Mouse (Mus musculus): ENCODE results near the gene Pde4c. TPM values are rescaled to one million over a fixed set of nuclear protein-coding genes. Genes with fewer than 3 reads are reported as not detected.

The Pde4c gene
- polyA plus RNA-seq, 2 experiments: 0.74 to 1.6 TPM

DNA sequence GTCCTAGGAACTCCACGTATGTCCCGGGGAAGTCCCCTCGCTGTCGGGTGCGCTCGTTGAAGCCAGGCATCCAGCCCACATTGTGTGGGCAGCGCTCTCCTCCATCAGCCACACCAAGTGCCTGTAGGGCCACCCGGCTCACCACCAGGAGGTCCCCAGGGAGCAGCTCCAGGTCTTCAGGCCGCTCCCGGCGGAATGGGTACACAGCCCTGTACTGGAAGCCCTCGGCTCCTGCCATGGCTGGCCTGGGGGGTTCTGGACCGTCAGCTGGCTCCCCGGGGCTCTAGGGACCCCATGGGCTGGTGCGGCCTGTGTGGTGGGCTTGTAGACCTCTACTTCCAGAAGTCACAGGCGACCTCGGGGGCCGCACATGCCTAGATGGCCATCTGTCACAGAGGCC is 51.2 kb downstream of the Pde4c start:
- Histone ChIP-seq H3K27ac (no peak overlapping the region), H3K9ac (replicated peaks) (no peak overlapping the region), H3K4me1 (replicated peaks; ENCODE audit: control insufficient read depth in 2 of 2, insufficient read depth in 2 of 2, low read length in 1 of 2) (peaks cover 14 to 16% of the 10 kb centered on the region in 2 experiments), H3K27me3 (ENCODE audit: control insufficient read depth, insufficient read depth, low read length) (no peaks in the 10 kb centered on the region), H3K4me2 (ENCODE audit: low read depth) (0 out of 2 replicates have a peak overlapping the region, but pooled peaks have one; percentile 92), H3K9me3 (ENCODE audit: control insufficient read depth, low read length) (no peaks in the 10 kb centered on the region), H3K36me3 (replicated peaks; ENCODE audit: control insufficient read depth, insufficient read depth, low read depth) (peaks cover 3% of the 10 kb centered on the region), H3K4me3 (ENCODE audit: insufficient read depth in 1 of 2, low read depth in 2 of 2, low read length in 2 of 2) (no peak overlapping the region)
- ATAC-seq (ENCODE audit: insufficient read depth) (no peak), DNase-seq (ENCODE audit: low read depth in 3 of 3, low spot score in 3 of 3) (no peak)
- TF ChIP-seq CTCF (IDR thresholded peaks at IDR 0.05; ENCODE audit: low read depth) (0 out of 2 replicates have a peak, but pooled peaks have one; percentile 6), EP300 (IDR thresholded peaks at IDR 0.05; ENCODE audit: low read depth) (no peak)
- 83% methylated on average over 18 of the region's 18 CpGs for WGBS (ENCODE audit: insufficient replicate concordance)

DNA sequence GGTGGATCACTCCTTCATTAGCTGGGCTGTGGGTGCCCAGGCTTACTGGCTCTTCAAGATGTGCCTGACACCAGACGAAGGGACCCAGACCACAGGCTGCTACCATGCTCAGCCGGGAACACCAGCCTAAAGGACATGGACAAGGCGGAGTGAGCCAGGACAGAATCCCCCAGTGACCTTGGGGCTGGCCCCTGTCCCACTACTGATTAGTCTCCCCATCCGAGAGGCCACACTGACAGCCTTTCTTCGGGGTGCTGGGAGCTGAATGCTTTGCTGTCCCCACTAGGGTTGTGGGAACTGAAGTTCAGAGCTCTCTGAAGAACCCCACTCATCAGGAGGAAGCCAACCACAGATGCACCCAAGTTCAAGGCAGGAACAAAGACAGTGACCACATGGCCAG is 51.7 kb downstream of the Pde4c start:
- 82% methylated on average over 5 of the region's 5 CpGs for WGBS (ENCODE audit: insufficient replicate concordance)
- no peaks in the 10 kb centered on the region for H3K9me3 ChIP-seq (ENCODE audit: control insufficient read depth, low read length)
- H3K9ac ChIP-seq (replicated peaks): 0 out of 2 replicates have a peak overlapping the region, but pooled peaks have one; percentile 95
- H3K4me2 ChIP-seq (ENCODE audit: low read depth): peak overlapping the region; percentile 92
- DNase-seq (ENCODE audit: low read depth in 3 of 3, low spot score in 3 of 3) (no peak), ATAC-seq (ENCODE audit: insufficient read depth) (no peak)
- H3K4me1 ChIP-seq (replicated peaks; ENCODE audit: control insufficient read depth in 2 of 2, insufficient read depth in 2 of 2, low read length in 1 of 2): peaks cover 13 to 14% of the 10 kb centered on the region in 2 experiments
- H3K27ac ChIP-seq: no peak overlapping the region
- H3K36me3 ChIP-seq (replicated peaks; ENCODE audit: control insufficient read depth, insufficient read depth, low read depth): peaks cover 4% of the 10 kb centered on the region
- TF ChIP-seq EP300 (IDR thresholded peaks at IDR 0.05; ENCODE audit: low read depth): no peak
- TF ChIP-seq CTCF (IDR thresholded peaks at IDR 0.05; ENCODE audit: low read depth): no peak
- no peaks in the 10 kb centered on the region for H3K27me3 ChIP-seq (ENCODE audit: control insufficient read depth, insufficient read depth, low read length)
- no peak overlapping the region; a peak in 1 of 4 replicates for H3K4me3 ChIP-seq (ENCODE audit: insufficient read depth in 1 of 2, low read depth in 2 of 2, low read length in 2 of 2)

DNA sequence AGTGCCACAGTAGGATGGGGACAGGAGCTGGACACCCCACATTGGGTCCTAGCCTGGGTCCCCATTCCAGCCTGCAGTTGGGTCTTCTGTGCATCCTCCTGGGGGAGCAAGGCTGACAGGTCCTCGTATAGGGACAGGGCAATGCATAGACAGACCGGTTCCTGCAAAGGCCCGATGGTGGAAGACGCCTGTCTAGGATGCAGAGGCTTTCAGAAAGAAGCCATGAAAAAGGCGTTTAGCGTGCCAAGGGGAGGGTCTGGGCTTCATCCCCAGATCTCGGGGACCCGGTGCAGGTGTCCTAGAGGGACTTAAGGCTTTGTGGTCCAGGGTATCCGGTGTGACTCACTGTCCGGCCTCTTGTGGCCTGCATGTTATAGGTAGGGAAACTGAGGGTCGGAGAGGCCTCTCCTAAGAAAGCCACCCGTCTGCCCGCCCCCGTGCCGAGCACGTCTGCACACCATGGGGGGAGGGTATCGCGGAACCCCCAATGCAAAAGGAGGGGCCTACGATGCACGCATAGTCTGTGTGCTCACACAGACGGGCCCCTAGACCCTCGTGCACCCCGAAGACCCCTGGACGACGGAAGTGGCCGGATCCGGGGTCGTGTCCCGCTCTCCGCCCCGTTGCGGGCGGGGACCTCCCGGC is 52.5 kb downstream of the Pde4c start:
- DNase-seq (ENCODE audit: low read depth in 3 of 3, low spot score in 3 of 3) (no peak), ATAC-seq (ENCODE audit: insufficient read depth) (peak; percentile 6)
- H3K9me3 ChIP-seq (ENCODE audit: control insufficient read depth, low read length): no peaks in the 10 kb centered on the region
- H3K4me2 ChIP-seq (ENCODE audit: low read depth): peak overlapping the region; percentile 92
- 2% methylated on average over 34 of the region's 34 CpGs for WGBS (ENCODE audit: insufficient replicate concordance)
- TF ChIP-seq EP300 (IDR thresholded peaks at IDR 0.05; ENCODE audit: low read depth) (no peak), CTCF (IDR thresholded peaks at IDR 0.05; ENCODE audit: low read depth) (no peak)
- peaks cover 6% of the 10 kb centered on the region for H3K36me3 ChIP-seq (replicated peaks; ENCODE audit: control insufficient read depth, insufficient read depth, low read depth)
- H3K27ac ChIP-seq: peak overlapping the region; percentile 46; the same call in 1 of the 2 replicates
- H3K4me3 ChIP-seq (ENCODE audit: insufficient read depth in 1 of 2, low read depth in 2 of 2, low read length in 2 of 2): peak overlapping the region; percentile 64 to 83
- peaks cover 10 to 14% of the 10 kb centered on the region in 2 experiments; a peak in 3 of 4 replicates for H3K4me1 ChIP-seq (replicated peaks; ENCODE audit: control insufficient read depth in 2 of 2, insufficient read depth in 2 of 2, low read length in 1 of 2)
- H3K27me3 ChIP-seq (ENCODE audit: control insufficient read depth, insufficient read depth, low read length): no peaks in the 10 kb centered on the region
- peak overlapping the region; percentile 95 for H3K9ac ChIP-seq (replicated peaks)

DNA sequence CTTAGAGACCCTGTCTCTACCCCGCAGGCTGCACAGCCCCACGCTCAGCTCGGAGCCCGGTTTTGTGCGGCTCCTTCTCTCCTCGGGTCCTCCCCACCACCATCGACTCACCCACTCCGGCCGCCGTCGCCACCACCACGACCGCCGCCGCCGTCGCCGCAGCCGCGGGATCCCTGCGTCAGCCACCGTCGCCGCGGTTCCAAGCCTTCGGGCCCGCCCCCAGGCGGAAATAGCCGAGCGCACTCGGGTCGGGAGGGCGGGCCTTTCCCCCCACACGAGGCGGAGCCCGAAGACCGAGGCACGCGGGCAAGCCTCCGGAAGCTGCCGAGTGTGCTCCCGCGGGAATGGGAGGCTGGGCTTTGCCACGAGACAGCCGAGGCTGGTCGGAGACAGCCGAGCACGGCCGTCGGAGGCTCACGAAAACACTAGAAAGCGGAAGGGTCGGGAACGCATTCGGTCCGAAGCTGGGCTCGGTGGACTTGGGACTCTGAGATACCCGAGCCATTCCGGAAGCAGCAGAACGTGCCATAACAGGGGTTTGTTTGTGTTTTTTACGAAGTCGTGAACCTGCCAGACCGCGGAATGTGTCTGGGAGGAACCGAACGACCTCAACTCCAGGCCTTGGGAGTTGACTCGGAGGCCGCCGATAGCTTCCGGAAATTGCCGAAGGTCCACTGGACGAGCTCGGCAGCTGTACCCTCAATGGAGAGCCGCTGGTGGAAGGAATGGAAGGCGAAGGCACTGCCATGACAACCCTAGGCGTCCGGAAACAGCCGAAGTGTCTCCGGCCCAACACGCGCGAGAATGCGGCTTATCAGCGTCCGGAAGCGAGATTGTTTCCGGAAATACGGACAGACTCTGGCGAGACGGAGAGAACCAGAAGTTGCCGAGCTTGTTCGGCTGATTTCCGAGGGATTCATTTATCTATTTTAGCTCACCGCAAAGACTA is 53.2 kb downstream of the Pde4c start, which contains the start of gene Pik3r2:
Gene Pik3r2 (minus strand): TSS at position 218 of the 949 bp plus-strand sequence.
- Histone ChIP-seq H3K4me3 (ENCODE audit: insufficient read depth in 1 of 2, low read depth in 2 of 2, low read length in 2 of 2) (peak within 1 kb of the TSS; percentile 83 to 92), H3K9ac (replicated peaks) (peak within 1 kb of the TSS; percentile 95), H3K27ac (peak within 1 kb of the TSS; percentile 89), H3K27me3 (ENCODE audit: control insufficient read depth, insufficient read depth, low read length) (no peaks in the 10 kb centered on the region), H3K36me3 (replicated peaks; ENCODE audit: control insufficient read depth, insufficient read depth, low read depth) (peaks cover 10% of the 10 kb centered on the region), H3K4me2 (ENCODE audit: low read depth) (peak within 1 kb of the TSS; percentile 92), H3K9me3 (ENCODE audit: control insufficient read depth, low read length) (no peaks in the 10 kb centered on the region), H3K4me1 (replicated peaks; ENCODE audit: control insufficient read depth in 2 of 2, insufficient read depth in 2 of 2, low read length in 1 of 2) (peaks cover 10 to 14% of the 10 kb centered on the region in 2 experiments; a peak in 3 of 4 replicates)
- peak; percentile 89 to 93 (median 91) for DNase-seq (ENCODE audit: low read depth in 3 of 3, low spot score in 3 of 3)
- peak; percentile 89 for ATAC-seq (ENCODE audit: insufficient read depth)
- under 1% methylated on average over 94 of the region's 94 CpGs for WGBS (ENCODE audit: insufficient replicate concordance)
- no peak for TF ChIP-seq CTCF (IDR thresholded peaks at IDR 0.05; ENCODE audit: low read depth)
- TF ChIP-seq EP300 (IDR thresholded peaks at IDR 0.05; ENCODE audit: low read depth): 0 out of 2 replicates have a peak, but pooled peaks have one; percentile 7

Data from liver, embryonic 14.5 days (tissue).